Mouse (Mus musculus) layer of hippocampus, postnatal 25 days (tissue): ENCODE results near the gene Gtf2ird2. TPM values are rescaled to one million over a fixed set of nuclear protein-coding genes. Genes with fewer than 3 reads are reported as not detected.

Experiments used
- DNase-seq, 2 experiments: peaks; one replicate each; pipeline ENCODE4 v3.0.0; 2022; ENCODE audit warnings: mixed read lengths in 2 of 2, low spot score in 1 of 2; ENCODE audit errors: extremely low spot score in 1 of 2
- total RNA-seq, 2 experiments: library from RNA; stranded (reverse); gene quantifications; 2 replicates each; pipeline ENCODE4 v1.2.3; 2021

Gtf2ird2 gene
- total RNA-seq, 2 experiments from 2014 or later: 14.8 to 15.4 TPM

DNA sequence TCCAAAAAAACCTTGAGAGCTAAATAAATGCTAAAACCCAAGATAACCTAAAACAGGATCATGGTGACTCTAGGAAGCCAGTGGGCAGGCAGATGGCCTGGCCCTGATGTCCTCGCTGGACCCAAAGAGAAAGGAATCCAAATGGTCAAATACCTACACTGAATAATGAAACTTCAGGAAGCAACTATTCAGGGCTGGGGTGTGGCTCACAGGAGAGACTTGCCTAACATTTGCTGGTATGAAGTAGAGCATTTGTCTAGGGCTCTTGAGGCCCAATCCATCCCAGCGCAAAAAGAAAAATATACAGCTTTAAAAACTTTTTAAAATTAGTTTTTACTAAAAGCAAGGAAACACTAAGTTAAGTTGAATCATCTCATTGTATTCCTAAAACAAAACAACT, 75.1 kb downstream of the Gtf2ird2 start:
- DNase-seq: no peak

DNA sequence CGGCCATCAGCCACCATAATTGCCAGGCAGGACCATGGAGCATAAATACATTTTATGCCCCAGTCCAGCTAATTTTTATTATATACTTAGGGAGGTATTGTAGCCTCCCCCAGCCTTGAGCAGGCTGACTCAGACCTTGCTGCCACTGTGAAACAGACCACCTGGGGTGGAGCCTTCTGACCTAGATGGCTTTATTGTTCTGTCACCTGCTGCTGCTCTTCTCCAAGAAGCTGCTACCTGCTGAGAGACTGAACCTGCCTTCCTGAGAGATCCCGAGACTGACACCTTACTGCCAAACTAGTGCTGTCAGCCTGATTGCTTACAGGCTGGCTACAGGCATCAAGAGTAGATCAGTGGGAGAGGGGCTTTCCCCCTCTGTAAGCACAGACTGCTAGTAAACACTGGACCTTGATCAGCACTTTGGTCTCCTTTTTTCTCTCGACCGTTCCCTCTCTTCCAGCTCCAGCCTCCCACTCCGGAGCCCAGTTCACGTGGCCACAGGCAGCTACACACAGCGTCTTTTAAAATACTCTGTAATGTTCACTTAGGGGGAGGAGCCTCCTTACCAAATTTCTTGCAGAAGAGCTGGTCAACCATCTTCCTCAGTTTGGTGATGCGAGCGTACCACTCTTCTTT, 76.3 kb downstream of the Gtf2ird2 start:
- no peak for DNase-seq

DNA sequence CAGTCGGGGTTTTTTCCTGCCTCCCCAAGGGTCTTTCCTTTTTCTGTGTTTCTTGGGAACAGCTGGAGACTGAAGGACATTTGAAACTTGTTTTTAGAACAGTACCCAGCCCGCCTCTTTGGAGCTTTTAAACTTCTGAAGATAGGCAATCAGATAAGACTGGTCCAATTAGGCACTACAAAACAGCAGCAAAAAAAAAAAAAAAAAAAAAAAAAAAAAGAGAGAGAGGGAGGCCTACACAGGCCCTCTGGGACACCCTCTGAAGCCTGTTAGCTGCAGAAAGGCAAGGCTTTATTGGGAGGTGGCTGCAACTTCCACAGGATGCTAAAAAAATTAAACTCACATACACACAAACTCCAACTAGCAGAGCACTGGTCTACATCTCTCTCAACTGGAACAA, 82.1 kb downstream of the Gtf2ird2 start:
- DNase-seq: no peak

DNA sequence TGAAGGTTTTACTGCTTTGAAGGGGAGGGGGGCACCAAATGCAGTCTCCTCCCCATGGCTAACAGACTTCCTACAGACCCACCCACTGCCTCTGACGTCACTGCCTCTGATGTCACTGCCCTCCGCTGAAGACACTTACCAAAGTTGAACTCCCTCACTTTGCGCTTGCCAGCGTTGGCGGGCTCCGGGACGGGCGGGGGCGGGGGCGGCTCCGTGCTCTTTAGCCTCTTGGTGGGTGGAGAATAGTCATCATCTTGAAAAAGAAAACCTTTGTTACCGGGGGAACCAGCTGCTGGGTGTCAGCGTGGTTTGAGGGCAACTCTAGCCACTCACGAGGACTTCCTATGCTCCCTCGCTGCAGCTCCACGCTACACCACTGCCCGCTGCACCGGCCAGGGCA, 82.6 kb downstream of the Gtf2ird2 start:
- DNase-seq: no peak

DNA sequence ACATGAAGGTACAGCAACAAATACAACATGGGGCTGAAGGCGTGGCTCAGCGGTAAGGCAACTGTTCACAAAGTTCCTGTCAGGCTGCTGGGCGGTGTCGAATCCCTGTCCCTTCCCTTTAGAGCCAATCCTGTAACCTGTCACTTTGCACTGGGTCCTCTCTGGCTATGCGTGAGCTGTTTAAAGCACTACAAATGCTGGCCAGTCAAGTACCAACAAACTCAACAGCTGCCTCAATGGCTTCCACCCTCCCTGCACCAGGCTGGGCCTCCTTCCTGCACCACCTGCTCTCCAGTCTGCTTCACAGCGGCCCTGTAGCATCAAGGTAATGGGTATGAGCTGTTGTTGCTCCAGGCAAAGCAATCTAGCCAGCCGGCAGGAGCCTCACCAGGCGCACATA, 84.9 kb downstream of the Gtf2ird2 start:
- no peak for DNase-seq

DNA sequence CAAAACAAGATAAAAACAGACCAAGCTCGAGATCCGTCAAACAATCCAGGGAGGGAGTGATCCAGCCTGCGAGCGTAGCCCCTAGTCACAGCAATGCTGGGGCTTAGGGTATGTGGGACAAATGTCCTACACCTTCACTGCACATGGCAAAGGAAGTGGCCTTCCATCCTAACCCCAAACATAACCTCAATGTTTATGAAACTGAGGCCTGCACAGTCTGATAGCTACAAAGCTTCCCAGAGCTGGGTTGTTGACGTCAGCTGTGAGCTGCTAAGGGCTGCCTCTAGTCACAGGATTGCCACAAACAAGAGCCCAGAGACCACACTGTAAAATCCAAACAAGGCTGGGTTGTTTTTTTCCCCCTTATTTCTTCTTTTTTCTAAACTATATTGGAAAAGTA, 85.9 kb downstream of the Gtf2ird2 start:
- DNase-seq: no peak

DNA sequence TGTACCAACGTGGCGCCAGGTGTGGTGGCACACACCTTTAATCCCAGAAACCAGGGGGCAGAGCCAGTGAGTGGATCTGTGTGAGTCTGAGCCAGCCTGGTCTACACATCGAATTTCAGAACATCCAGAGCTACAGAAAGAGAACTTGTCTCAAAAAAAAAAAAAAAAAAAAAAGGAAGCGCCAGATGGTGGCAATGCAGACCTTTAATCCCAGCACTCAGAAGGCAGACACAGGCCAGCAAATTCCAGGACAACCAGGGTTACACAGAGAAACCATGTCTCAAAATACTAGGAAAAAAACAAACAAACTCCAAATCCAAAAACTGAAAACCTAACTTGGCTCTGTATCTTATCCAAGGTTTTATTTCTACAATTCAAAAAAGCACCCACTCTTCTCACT, 86.7 kb downstream of the Gtf2ird2 start:
- no peak for DNase-seq

DNA sequence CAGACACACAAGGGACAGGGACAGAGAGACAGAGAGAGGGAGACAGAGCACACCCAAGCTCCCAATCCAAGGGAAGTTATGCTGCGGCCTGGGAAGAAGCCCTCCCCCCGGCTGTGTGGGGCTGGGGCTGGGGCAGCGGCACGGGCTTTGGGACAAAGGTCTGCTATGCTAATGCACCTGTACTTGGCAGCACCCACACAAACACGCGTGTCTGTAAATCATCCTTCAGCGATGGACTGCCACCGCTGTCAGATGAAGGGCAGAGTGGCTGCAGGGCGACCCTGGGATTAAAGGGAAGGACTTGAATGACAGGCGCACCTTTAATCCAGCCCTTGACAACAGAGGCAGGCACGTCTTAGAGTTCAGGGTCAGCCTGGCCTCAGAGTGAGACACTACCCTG, 87.6 kb downstream of the Gtf2ird2 start:
- DNase-seq: no peak

DNA sequence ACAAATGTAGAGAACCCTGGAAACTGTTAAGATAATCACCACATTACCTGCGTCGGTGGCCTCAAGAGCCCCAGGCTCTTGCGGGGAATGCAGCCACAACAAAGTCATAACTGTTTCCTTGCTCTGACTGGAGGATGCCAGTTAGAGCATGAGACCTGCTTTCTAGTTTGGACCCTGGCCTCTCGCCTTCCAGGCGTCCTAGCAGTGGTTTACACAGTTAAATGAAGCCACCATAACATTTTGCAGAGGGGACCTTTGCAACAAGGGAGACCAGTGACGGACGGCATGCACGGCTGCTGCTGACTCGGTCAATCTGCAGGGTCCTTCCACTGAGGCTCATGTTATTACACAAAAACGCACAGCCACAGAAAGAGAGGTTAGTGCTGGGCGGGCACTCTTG, 88.9 kb downstream of the Gtf2ird2 start:
- no peak for DNase-seq

DNA sequence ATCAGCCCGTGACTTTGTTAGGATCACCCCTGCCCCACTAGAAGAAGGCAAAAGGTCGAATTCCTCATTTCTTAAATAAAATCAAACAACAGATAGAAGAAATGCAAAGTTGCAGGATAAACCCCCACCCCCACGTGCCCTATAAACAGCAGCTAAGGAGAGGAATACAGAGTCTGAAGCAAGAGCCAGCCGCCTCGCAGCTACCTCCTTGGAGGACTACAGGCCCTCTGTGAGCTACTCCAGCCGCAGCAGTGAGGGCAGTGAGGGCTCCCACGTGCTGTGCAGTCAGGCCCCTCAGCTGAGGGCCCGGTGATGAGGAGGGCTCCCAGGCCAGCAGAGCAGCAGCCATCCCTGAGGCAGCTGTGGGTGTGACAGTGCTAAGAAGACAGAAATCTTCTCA, 89.9 kb downstream of the Gtf2ird2 start:
- DNase-seq: no peak

Other genes starting within 250 kb of the Gtf2ird2 start
- 10 to 100 TPM; 64.5 to 69.2 TPM for gene Castor2, start 84.3 kb upstream of the Gtf2ird2 start, total RNA-seq
- 10 to 100 TPM; 14.0 to 15.7 TPM for gene Rcc1l, start 7.2 kb upstream of the Gtf2ird2 start, total RNA-seq
- 1 to 10 TPM; 5.5 to 7.8 TPM for gene Ncf1, start 45.6 kb downstream of the Gtf2ird2 start, total RNA-seq
- 100 to 1,000 TPM; 216 to 223 TPM for gene Gtf2i, start 130.7 kb downstream of the Gtf2ird2 start, total RNA-seq